ENCODE assay signal across 8 mouse cellular contexts in the genomic region with DNA sequence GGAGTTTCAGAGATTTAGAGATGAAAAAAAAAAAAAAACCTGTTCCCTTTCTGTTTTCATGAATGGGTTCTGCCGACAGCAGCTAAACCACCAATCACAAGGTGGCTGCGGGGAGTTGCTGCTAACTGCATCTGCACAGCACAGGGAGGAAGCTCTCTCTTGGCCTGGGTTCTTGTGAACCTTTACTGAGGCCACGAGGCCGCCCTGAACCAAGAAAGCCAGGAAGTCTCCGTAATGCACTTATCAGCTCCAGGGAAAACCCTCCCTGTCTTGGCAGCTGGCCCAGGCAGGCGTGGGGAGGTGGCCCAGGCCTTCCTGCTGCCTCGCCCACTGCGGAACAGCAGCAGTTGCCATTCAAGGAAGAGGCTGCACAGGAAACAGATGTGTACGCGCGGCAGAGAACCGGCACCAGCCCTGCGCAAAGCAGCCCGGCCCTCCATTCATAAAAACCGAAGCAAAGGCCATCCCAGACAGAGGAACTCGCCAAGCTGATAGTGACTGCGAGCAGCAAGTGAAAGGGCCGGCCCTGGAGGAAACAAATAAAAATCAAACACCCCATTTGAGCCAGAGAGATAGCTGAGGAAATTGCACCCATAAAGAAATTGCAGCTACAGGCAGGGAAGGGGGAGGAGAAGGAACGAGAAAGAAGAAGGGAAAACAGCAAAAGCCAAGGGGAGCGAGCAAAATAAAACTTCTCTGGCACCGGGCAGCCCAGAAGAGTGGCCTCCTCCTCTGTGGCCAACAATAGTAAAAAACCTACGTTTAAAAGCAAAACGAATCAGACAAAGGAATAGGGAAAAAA.
A peak's percentile ranks its signal among the peaks of the same experiment; 100 is the strongest.
DNase-seq lines count a peak whose midpoint lies in the region; ATAC-seq lines count a peak whose summit lies in the region.

No protein-coding gene starts in this region.

- peak overlapping the region; percentile 10; the same call in 1 of the 2 replicates for H3K4me3 ChIP-seq in hindbrain, embryonic 13.5 days

- H3K36me3 ChIP-seq in hindbrain, embryonic 13.5 days, result no peaks in the 10 kb centered on the region

- H3K9me3 ChIP-seq in hindbrain, embryonic 13.5 days, result no peaks in the 10 kb centered on the region

- peaks cover 18% of the 10 kb centered on the region for H3K4me1 ChIP-seq in hindbrain, embryonic 13.5 days (replicated peaks)

- 0 out of 2 replicates have a peak, but pooled peaks cover 11% of the 10 kb centered on the region for H3K27me3 ChIP-seq in hindbrain, embryonic 13.5 days

- peak; percentile 68 for DNase-seq in Muller cell, postnatal 12 days (ENCODE audit: inconsistent ontology term)
- peak; percentile 40 to 53 for DNase-seq in cerebellum, postnatal 25 days
- DNase-seq in frontal cortex, postnatal 25 days (ENCODE audit: low spot score in 2 of 2), result peak; percentile 64 to 68
- peak; percentile 64 to 80 for DNase-seq in left cerebral cortex, adult 18-20 months (ENCODE audit: low spot score in 2 of 2)
- DNase-seq in lung, postnatal 4 days, result peak; percentile 96 to 99
- peak; percentile 72 for DNase-seq in retina, postnatal 1 day
- peak; percentile 92 to 97 for DNase-seq in urinary bladder, adult 18-20 months (ENCODE audit: low spot score in 2 of 2)

- H3K27ac ChIP-seq in hindbrain, embryonic 13.5 days, result peak overlapping the region; percentile 59

- peak; percentile 82 for ATAC-seq in hindbrain, embryonic 13.5 days (ENCODE audit: low FRiP score)

- WGBS in hindbrain, embryonic 13.5 days, result 3% methylated on average over 23 of the region's 23 CpGs

- peak overlapping the region; percentile 49 for H3K4me2 ChIP-seq in hindbrain, embryonic 13.5 days

- H3K9ac ChIP-seq in hindbrain, embryonic 13.5 days, result peak overlapping the region; percentile 59

Comparison
In these comparisons a context has a peak if more than half of its experiments do, and no peak if none do; other contexts are left out.
1. Peak in every context shown above with its lines: DNase-seq, ATAC-seq, H3K4me3 ChIP-seq and H3K27ac ChIP-seq.
2. DNase-seq: peak in every context shown above with its lines; median percentile 98 in lung, postnatal 4 days; 94 in urinary bladder, adult 18-20 months; 72 in left cerebral cortex, adult 18-20 months; 72 in retina, postnatal 1 day; 68 in Muller cell, postnatal 12 days; 66 in frontal cortex, postnatal 25 days; 46 in cerebellum, postnatal 25 days.